Mouse (Mus musculus) granulocyte monocyte progenitor cell, adult 5-6 weeks (primary cell): ENCODE measurements around the gene Lif. TPM values are rescaled to one million over a fixed set of nuclear protein-coding genes. Genes with fewer than 3 reads are reported as not detected.

ENCODE experiments used
- ATAC-seq: replicated peaks from 2 replicates; pipeline ENCODE4 v1.8.0; 2016; ENCODE audit warnings: mild to moderate bottlenecking, moderate TSS enrichment, inconsistent platforms; ENCODE audit not compliant: poor library complexity, severe bottlenecking
- total RNA-seq, 2 experiments: library from RNA; stranded (forward) in 1 of 2; stranded (reverse) in 1 of 2; fragments of 200-712, 200-1000 nt in 1 of 2; fragments of >200 nt in 1 of 2; fragmentation: Nextera tagmentation in 1 of 2; gene quantifications; 2 replicates each; pipeline ENCODE4 v1.2.3; 2014 to 2017

Gene Lif
- total RNA-seq, 2 experiments from 2014 or later = 0.56 to 1.2 TPM

DNA sequence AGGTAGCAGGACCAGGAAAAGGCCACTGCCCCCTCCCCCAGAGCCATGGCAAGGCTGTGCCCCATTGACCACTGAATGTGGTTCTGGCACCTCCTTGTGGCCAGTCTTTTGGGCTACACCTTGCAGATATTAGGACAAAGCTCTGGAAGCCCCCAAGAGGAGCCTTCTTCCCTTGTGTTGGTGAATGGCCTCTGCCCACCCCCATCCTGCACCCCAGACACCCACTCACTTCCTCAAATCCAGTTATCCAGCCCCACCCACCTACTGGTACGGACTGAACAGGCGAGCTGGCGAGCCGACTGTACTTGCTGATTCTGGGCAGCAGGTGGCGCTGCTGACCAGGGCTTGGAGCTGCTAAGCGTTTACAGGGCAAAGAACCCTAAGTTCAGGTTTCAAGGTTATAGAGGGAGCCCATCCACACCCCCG is 1.3 kb downstream of the Lif start:
- ATAC-seq = peak; percentile 77

DNA sequence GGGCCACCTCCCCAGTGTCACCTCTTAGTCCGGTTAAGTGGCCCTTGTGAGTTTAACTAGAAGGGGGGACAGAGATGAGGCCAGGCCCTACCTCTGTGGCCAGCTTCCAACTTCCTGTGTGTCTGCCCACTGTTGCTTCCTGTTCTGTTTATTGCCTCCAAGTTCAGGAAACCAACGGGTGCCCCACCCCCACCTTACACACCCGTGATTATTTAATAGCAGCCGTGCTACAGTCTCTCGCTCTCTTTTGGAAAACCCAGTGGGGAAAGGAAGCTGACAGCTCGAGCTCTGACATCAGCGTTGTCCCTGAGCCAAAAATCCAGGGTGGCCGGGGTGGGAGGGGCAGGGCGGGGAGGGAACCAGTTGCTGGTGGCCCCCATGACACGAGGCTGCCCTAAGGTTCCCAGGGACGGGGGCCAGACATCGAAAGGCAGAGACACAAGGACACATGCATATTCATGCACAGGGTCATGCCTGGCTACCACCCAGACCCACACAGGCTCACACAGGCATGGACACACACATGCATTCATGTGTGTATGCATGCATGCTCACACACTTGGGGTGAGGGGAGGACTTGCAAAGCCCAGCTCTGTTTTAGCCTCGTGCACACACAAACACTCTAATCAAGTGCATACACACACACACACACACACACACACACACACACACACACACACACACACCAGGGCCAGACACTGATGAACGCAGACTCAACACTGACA is 3.3 kb downstream of the Lif start:
- peak; percentile 40 for ATAC-seq

DNA sequence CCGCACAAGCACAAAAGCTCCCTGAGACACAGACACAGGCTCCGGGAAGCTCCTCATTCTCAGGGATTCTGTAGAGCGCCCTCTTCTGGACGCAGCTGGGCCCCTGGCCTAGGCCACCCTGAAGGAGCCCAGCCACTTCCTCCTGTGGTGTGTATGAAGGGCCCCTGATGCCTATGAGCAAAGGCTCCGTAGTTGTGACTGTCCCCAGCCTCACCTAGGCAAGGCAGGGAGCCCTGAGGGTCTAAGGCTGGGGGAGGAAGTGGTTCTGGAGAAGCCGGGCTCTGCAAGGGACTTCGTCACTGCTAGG is 3.8 kb downstream of the Lif start:
- peak; percentile 58 for ATAC-seq

DNA sequence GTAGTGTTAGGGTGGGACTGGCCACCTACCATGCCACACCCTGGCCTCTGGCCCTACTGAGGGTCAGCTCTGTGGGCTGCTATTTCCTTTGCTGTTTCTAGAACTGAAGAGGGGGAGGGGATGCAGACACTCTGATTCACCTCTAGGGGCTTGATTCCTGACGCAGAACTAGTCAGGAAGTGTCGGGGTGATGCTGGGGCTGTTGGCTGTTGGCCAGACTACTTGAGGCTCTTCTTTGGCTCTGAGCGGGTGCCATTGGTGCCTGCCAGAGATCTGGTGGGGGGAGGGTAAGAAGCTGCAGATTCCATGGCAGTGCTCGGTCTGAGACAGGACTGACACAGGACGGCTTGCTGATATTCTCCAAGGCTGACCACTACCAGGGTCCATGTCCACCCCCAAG is 4.6 kb downstream of the Lif start:
- no peak for ATAC-seq

DNA sequence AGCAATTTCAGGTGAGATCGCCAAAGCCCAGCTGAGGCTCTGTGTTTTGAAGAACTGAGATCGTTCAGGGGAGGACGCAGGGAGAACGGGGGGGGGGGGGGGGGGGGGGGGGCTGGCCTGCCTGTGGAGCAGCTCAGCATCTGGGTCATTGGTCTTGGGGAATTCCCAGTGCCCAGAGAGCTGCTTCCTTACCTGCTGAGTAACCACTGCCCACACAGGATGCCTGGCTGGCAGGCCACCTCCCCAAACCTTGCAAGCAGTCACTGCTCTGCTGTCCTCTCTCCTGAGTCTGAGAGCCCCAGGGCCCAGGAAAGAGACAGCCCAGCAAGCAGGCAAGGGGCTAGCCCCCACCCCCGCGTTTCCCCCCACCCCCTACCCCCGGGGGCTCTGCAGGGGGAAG is 5.5 kb downstream of the Lif start:
- no peak for ATAC-seq

DNA sequence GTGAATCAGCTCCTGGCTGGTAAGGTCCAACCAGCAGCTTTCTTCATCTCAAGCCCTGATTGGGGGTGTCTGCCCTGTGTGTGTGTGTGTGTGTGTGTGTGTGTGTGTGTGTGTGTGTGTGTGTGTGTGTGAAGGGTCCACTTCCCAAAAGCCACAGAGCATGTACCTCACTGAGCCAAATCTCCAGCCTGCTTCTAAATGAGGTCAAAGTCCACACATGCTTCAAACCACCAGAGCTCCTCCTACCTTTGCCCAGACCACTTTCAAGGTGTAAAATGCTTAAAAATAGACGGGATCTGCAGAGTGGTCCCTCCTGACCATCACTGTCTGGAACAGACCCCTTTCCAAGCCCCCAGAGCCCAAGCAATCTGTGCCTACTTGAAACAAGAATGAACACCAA is 5.9 kb downstream of the Lif start:
- ATAC-seq = no peak

DNA sequence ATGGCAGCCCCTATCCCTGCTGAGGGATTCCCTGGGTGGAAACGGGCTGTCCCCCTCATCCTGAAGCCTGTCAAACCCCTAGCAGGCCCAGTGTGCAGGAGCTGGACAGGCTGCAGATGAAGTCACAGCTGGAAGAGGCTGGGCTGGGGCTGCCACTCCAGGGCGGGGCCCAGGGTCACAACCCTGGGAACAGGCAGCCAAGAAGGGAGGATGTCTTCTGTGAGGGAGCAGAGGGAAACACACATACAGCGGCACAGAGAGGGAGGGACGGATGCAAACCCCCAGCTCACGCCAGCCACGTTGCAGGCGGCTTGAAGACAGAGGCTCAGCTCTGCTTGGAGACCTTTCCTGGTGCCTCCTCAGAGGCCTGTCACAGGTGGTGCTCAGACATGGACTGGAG is 6.7 kb downstream of the Lif start:
- ATAC-seq = no peak

DNA sequence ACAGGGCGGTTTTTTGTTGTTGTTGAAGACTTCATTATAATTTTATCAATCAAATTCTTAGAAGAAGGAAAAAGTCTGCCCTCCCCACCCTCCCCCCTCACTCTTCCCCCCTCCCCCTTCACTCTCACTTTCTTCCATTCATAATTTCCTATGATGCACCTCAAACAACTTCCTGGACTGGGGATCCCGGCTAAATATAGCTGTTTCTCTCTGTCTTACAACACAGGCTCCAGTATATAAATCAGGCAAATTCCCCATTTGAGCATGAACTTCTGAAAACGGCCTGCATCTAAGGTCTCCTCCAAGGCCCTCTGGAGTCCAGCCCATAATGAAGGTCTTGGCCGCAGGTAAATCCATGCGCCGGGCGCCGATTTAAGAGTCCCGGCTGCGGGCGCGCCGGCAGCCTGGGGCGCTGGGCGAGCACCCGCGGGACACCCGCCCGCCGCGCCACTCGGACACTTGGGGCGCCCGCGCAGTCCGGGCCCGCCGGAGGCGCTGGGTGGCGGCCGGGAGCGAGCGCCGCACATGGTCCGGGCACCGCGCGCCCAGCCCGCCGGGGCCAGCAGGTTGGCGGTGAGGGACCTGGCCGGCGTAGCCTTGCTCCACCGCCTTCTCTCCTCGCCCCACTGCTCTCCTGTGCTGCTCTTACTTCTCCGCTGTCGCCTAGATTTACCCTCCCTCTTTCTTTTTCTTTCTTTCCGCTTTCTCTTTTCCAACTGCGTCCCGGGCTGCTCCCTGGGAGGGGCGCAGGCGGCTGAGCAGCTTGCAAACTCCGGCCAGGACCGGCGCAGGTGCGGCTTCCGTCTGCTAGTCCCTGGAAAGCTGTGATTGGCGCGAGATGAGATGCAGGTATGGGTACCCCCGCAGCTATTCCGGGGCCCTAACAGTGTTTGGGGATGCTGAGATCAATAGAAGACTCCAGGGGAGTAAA is 9.2 kb downstream of the Lif start:
- peak; percentile 23 for ATAC-seq

DNA sequence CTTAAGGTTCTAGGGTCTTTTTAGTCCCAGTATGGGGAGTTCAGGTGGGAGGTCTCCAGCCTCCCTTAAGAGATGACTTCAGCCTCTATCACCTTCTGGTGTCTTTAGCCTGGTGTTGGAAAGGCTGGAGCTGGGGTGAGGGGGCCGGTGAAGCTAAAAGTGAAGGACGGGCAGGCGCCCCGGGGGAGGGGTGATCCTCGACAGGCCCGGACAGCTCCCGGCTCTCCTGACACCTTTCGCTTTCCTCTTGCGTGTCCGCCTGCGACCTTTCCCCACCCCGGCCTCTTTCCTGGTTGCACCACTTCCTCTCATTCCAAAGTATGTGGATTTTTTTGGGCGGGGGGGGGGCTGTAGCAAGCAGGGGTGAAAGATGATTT is 9.8 kb downstream of the Lif start:
- ATAC-seq = no peak

DNA sequence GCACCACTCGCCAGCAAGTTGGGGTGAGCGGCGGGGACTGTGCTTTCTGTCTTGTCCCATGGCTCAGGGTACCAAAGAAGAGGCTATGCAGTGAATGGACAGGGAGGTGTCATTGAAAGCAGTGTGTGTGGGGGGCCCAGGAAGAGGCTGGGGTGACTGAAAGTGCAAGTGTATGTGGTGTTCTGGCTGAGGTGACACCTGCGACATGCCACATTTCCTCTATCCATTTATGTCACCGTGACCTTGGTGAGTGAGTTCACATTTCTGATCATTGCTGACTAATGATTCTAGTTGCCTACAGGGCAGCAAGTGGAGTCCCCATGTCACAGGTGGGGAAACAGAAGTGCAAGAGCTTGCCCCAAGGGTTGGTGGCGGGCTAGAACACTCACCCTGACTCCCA is 11.1 kb downstream of the Lif start:
- ATAC-seq = no peak

DNA sequence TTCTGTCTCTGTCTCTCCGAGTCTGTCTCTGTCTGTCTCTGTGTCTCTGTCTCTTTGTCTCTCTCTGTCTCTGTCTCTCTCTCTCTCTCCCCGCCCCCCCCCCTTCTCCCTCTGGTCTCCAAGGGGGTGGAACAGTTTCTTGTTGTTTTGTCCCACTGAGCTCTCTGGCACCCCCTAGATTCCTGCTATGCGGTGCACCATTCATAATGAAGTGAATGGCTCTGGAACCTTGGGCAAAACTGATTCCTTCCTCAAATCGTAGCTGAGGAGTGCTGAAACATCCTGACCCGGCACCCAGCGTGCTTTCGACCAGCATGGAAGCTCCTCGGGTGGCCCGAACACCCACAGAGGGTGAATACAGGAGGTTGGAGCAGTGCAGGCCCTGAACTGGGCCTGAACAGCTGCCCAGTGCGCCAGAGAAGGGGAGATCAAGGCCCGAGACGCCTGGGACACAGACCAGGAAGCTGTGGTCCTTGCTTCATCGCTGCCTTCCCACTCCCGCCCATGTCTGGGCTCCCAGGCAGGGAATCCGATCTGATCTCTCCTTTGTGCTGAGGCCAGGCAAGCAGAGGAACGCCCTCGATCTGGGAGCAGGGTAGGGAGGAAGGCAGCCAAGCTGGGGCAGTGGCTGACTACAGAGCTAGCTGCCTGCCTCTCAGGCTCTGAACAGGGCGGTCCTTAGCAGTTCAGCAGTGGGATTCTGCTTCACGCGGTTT is 13.5 kb downstream of the Lif start:
- peak; percentile 68 for ATAC-seq

DNA sequence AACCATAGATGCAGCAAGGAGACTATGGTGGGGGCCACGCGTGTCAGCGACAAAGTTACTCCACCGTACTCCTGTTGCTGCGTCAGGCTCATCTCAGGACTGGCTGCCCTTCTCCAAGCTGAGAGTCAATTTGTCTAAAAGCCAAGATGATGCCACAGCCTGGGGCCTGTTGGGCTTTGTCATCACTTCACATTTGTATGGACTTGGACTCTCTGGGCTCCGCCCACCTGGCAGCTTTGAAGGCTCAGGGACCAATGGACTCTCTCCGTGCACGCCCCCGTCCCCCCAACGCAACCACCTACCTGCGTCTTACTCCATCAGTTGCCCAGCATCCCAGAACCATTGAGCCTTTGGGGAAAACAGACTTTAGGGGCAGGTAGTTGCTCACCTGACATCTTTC is 14.2 kb downstream of the Lif start:
- no peak for ATAC-seq

DNA sequence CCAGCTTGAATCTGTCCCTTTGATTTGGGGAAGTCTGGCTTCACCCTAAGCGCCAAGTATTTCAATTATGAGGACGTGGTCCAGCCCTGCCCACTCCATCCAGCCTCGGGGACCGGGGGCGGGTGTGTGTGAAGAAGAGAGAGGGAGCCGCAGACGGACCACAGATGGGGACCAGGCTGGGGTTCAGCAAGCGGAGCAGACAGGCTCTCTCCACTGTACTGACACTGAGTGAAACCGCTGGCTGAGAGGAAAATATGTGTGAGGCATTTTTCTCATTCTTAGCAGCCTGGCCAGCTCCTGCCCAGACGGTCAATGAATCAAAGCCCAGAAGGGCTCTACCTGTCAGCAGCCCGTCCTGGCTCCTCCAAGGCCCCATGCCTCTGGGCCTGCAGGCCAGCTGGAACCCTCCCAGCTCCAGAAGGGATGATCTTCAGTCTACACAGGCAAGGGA is 19.1 kb downstream of the Lif start:
- no peak for ATAC-seq

DNA sequence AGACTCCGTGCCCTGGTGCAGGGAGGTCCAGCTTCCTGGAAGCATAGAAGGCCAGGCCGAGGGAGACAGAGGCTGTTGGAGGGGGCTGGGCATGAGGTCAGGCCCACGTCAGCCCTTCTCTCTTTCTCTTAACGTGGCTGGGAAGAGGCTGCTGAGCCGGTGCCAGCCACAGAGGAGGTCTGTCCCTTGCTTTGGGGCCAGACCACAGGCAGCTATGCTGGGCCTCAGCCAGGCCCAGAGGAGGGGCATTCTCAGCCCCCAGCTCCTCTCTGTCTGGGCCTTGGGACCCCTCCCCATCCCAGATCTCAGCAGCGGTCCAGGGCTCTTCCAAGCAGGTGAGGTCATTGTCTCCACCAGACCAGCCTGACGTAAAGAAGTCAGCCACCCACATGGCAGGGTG is 22.6 kb downstream of the Lif start:
- no peak for ATAC-seq

DNA sequence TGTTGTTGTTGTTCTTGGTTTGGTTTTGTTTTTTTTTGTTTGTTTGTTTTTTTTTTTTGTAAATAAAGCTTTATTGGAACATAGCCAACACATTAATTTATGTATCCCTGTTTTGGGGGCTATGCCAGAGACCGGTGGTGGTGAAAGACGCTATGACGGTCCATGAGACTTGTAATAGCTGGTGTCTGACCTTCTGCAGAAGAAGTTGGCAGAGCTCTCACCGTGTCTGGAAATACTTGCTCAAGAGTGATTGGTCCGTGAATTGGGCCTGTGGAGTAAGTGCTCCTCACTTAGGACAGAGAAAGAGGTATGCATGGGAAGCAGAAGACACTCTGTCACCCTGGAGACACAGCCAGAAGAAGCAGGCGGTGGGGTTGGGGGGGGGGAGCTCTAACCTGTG is 24.5 kb downstream of the Lif start:
- no peak for ATAC-seq

DNA sequence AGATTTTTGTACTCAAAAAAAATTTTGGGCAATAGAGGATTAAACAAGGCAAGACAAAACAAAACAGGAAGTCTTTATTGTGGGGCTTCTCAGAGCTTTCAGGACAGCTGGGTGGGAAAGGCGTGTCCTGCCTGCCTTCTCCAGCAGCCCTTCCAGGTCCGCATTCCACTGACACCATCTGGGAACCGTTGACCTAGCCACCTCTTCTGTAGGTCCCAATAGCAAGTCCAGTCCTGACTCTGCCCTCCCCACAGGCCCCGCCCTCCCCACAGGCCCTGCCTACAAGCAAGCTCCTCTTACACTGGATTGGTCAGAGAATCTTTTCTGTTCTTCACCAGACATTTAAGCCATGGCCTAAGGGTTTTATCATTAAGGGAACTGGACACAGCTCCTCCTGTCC is 26.3 kb downstream of the Lif start:
- no peak for ATAC-seq

DNA sequence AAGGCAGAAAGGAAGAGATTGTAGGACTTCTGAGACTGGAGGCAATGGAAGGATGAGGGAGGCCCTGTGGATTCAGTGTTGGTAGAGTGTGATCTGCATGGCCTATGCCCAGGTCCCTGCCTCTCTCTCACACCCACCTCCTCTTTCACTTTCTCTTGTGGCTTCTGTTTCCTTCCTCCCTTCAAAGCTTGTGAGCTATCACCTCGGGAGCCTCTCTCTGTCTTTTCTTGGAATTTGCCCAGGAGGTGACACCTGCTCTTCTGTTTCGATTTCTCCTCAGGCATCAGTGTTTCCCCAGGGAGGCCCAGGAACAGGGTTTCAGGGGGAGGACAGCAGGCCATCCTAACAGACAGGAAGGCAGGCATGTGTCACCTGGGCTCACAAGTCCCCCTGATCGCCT is 31.9 kb downstream of the Lif start:
- ATAC-seq = peak; percentile 65

DNA sequence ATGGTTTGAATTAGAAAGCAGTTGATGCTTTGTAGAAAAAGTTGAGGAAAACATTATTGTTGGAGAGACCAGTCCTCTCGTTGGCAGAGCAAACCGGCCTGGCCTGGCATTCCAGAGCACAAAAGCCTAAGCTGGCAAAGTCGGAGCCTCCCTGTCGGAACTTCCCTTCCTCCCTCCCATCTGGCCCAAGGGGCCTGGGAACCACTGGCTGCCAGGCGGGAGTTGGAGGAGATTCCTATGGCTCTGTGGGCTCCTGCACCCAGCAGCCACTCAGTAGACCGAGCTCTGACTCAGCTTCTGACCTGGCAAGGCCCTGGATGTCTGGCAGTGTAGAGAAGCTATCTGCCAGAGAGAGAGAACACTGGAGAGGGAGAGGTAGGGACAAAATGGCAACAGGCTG is 34.3 kb downstream of the Lif start:
- no peak for ATAC-seq

DNA sequence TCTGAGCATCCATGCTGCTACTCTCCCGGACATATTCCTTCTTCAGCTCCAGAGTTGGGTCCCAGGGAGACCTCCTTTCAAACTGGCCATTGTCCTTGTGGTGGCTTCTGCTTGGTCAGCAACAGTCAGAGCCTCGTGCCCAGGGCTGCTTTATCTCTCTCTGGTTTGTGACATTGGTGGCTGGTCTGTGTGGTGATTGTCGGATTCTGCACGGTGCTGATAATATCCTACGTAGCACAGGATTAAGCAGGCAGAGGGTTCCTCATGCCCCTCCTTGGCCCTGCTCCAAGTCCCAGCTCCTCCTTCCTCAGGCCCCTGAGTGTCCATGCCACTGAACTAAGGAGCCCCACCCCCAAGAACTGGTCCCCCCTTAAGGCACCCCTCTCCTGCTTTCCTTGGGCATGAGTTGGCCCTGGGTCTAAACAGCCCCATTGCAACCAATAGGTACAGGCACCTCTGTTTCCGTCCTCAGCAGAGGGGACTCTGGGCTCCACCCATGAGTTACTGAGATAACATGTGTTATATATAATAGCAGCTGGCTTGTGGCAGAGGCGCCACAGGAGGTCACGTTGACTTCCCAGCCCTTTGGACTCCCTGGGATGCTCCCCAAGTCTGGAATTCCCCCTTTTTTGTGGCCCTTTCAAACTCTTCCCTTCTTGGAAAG is 35.0 kb downstream of the Lif start:
- no peak for ATAC-seq

DNA sequence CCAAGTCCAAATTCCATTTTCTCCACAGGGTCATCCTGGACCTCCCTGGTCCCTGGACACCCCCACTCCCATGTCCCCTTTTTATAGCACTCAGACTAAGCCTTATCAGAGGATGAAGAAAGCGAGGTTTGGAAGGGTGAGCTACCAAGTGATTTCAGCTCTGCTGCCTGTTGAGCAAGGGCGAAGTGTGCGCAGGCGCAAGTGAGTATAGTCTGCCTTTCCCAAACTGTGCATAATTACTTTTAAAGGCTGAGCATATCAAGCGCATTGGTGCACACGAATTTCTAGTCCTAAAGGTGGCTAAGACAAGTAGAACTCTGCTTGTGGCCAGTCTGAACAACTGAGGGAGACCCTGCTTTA is 35.5 kb downstream of the Lif start:
- no peak for ATAC-seq

DNA sequence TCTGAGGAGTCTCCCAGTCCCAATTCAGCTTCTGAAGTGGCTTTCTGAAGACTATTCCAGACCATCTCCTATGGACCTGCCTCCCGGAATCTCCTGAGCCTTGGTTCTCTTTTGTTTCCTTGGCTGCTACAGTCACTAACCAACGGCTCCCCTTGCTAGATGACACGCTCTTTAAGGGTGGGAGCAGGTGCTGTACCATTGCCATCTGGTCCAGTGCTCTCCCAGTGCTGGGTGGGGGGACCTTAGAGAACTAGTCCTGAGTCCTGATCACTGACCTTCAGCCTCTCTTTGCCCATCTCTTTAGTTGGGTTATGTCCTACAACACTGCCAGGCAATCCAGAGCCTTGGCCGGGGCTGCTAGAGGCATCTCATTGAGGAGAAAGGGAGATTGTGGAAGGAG is 36.1 kb downstream of the Lif start:
- ATAC-seq = no peak
